Mouse (Mus musculus) layer of hippocampus, postnatal 25 days (tissue): Measurements from ENCODE around the gene Gm29133. TPM values are rescaled to one million over a fixed set of nuclear protein-coding genes. Genes with fewer than 3 reads are reported as not detected.

Experiments
- DNase-seq, 2 experiments: peaks; one replicate each; pipeline ENCODE4 v3.0.0; 2022; ENCODE audit warnings: mixed read lengths in 2 of 2, low spot score in 1 of 2; ENCODE audit errors: extremely low spot score in 1 of 2
- total RNA-seq, 2 experiments: library from RNA; stranded (reverse); gene quantifications; 2 replicates each; pipeline ENCODE4 v1.2.3; 2021

Gm29133 gene
- total RNA-seq: not detected

DNA sequence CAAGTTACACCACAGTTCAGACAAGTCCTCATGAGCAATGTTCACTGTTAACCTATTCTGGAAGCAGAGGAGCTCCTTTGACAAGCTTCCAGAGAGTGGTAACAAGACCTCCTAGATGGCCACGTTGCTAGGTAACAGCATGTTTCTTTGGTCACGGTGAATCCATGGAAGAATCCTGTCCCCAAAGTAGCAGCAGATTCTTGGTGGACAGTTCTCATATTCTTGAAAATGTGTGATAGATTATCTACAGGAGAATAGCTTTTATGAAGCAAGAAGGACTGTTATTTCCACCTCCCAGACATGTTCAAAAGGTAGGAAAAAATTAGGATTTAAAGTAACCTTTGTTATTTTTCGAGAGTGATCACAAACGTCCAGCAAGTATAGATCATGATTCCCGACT lies at the start of gene Gm29133:
Gene Gm29133 (plus strand): TSS at position 301 of the 400 bp plus-strand sequence.
- DNase-seq: no peak

DNA sequence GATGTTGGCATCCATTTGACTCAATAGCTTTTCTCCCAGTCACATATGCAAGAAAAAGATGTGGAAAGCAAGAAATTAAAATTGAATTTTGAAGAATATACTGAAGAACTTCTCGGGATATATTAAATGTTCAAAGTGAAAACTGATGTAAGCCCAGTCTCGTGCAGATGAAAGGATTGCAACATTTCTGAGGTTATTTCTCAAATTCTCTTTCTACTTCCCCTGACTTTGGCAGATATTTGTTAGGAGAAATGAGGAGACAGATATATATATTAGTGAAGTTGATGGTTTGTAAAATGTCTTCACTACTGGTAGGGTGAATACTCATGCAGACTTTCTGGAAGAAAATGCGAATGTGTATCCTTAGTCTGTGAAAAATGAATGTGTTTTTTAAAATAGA lies 48.9 kb upstream of the Gm29133 start:
- no peak for DNase-seq

DNA sequence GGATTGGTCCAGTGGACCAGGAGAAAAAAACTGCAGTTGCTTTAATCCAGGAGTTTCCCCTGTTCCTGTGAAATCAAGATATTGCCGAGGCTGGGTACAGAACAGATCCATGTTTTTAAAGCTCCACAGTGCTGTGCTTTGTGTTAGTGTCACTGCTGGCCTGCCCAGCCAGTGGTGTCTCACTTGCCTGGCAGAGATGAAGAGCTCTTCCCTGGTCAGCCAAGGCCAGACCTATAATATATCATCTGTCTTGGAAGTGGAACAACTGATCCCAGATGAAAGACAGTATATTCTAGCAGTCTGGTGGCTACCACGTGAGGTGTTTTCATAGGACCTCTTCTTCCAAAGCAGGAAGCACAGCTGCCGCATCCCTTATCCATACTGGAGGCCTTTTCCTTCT lies 46.7 kb upstream of the Gm29133 start:
- DNase-seq: no peak

DNA sequence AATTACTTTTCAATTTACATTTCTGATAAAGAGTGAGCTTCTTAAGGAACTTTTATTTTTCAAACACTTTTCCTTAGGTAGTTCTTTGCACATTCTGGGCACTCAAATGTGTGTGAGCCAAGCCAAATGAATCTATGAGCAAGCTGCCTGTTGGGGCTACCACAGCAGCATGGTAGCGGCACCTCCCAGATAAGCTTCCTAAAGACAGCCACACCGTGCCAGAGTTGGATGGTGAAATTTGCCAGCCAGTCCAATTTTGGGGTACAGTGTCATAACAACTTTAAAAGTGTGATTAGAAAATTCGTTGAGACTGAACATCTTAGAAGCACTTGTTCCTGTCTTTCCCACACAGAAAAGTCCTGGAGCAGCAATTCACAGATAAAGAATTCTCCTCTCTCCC lies 41.5 kb upstream of the Gm29133 start:
- no peak for DNase-seq

DNA sequence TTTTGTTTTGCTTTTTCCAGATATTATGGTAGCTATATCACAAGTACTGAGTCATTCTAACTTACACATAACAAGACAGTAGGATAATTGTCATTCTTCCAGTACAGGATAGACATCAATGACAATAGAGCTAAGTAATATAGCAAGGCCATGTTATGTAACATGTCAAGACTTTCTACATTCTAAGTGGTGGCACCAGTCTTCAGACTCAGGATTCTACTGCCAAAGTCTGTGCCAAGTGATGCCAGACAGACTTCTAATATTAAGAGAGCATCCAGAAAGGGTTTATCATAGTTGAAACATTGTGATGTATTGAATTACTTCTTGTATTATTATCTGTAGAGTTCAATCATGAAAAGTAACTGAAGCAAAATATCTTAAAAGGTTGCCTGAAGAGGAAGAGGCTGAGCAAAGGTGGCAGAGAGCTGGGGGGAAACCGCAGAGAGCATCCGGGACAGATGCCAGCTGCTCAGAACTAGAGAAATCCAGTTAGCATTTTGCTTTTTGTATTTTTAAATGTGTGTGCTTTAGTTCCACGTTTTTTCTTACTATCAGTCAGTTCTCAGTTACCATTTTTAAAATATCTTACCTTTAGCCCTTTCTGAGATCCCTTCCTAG lies 34.2 kb upstream of the Gm29133 start:
- no peak for DNase-seq

DNA sequence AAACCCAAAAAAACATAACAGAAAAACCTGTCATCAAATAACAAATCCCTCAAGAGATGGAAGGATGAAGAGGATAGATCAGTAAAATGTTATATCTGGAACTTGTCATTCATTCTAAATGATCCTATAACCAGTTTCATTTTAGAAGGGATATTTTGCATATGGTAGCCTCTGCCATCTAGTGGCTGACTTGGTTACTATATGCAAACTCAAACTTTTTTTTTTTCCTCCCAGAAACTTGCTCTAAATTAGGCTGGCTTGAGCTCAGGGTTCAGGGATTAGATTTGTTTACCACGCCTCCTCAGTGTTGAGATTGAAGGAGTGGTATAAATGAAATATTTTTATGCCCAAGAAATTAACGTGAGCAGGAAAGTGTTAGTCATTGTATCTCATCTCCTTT lies 27.3 kb upstream of the Gm29133 start:
- DNase-seq: peak in 1 of 2 experiments; percentile 7

DNA sequence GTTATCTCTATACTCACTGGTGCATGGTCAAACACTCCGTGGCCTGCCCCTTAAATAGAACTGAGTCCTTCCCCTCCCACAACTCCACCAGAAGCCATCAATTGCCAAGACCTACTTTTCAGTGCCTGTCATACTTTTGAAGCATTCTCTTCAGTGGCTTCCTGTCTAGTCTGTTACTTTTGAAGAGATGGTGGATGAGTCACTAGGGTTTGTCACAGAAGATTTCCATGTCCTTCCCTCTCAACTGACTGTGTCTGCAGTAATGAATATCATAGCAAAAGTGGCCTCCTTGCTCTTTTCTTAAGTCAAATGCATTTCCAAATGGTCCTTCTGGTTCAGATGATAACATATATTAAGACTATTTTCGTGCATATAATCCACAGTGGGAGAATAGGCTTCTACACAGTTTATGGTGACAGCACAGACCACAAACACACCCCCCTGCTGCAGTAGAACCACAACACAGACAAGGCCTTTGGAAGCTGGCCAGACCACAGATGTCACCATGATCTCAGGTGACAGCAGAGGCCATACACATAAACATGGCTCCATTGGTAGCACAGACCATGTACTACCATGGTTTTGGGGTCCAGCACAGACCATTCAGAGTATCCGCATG lies 16.9 kb upstream of the Gm29133 start:
- DNase-seq: no peak

DNA sequence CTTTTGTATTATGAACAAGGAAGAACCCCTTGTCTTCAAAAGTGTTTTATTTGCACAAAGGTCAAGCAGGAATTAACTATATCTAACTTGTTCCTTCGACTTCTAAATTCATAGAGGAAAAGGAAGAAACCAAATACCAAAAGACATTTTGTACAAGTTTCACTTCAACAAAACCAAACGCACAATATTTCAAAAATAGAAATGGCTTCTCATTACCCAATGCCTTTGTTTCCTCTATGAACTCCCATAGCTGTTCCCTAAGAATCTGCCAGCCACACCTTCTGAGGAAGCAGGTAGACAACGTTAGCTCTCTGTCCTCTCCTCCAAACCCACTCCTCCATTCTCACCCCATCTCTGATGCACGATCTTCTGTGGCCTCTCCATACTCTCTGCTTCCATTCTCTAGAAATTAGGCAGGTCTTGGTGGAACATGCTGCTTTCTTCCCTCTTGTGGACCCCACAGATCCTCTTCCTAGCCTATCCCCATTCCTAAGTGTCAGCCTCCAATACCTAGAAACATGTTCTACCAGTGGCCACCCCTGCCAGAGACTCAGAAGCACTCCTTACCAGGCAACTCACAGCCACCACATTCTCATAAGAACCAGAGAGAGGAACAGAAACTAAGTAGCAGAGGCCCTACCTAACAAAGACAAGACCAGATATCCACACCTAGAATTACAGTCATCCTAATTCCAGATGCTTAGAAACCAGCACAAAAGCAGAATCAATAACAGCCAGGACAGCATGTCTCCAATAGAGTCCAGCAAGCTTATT lies 4.1 kb upstream of the Gm29133 start:
- no peak for DNase-seq

DNA sequence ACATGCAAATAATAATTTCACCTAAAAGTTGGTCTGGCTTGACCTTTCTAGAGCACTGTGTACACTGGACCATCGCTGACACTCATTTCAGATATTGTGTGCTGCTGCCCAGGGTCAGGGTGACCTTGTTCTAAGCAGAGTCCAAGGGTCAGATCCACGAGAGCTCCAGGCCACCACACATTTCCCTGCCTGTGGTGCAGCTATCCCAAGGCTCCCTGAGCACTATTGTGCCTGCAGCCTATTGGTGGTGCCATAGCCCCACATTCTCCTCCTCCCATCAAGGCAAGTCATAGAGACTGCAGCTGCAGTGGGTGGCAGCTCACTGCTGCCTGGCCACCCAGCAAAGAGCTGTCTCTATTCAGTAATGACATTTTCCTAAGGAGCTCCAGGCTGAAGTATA lies 2.7 kb upstream of the Gm29133 start:
- no peak for DNase-seq

DNA sequence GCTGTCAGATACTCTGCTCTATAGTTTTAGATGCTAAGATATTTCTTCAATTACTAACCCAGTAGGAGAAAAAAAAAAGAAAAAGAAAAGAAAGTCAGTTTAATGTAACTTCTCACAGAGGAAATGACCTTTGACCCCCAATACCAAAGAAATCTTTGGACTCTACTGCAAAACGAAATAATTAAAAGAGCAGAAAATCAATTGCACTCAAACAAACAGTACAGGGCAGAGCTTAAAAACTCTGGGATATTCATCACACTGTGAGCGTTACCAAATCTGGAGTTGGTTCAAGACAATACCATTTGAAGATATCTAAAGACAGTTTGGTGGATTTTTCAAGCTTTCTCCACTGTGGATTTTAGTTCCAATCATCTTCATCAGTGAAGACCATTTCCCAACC lies 15.4 kb downstream of the Gm29133 start:
- DNase-seq: no peak

DNA sequence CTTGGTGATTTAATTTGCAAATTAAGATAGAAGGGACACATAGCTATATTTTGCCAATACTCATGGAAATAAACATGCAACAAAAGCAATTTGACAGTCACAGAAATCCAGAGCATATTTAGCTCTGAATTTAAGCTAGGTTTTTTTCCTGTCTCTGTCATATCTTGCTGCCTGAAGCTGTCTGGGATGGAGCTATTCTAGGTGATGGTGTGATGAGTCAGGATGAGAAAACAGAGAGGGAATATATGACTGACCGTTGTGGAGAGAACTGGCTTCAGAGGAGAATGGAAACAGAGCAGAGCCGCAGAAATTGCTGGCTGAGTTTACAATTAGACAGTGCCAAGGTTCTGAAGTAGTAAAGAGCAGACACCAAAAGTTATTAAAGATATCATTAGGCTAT lies 26.3 kb downstream of the Gm29133 start:
- no peak for DNase-seq

DNA sequence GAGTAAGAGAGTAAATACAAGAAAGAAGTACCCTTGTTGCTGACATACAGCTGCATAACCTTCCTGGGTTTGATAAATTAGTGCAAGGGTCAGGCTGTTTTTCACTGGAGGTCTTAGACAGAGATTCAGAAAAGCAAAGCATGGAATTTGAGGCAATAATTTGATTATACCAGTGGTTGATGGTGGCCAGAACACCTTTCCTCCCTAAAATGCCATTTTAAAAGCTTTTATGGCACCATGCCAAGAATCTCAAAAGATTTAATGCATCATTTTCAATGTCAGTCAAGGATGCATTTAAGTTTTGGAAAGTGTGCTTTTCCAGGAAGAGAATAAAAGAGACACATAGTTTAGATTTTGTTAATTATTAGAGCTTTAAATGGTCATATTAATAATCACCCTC lies 60.0 kb downstream of the Gm29133 start:
- no peak for DNase-seq

DNA sequence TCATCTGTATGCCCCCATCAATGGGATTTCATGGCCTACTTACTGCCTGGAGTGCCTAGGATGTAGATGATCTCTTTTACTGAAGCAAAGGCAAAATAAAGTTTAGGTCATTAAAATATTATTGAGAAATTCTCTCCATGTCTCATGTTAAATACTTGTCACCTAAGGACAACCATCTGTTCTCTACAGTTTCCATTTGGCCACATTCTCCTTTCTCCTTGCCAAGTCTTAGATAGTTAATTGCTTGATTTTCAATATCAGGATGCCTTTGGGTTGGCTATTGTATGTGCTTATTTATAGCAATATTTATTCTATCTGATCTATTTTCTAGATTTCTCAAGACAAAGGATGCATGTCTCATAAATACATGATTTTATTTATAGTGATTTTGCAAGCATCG lies 75.9 kb downstream of the Gm29133 start:
- no peak for DNase-seq

DNA sequence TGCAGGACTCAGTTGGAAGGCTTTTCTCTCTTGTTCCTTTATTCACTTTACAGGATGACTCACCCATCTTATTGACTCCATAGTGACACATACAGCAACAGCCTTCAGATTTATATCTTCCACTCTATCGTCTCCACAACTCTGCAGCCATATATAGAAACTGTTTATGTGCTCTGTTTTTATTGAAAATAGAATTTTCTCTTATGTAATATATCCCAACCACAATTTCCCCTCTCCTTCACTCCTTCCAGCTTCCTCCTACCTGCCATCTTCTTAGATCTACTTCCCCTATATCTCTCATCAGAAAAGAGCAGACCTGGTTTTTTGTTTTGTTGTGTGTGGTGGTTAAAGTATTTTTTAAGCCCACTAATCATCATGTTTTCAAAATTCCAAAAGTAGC lies 76.5 kb downstream of the Gm29133 start:
- no peak for DNase-seq

DNA sequence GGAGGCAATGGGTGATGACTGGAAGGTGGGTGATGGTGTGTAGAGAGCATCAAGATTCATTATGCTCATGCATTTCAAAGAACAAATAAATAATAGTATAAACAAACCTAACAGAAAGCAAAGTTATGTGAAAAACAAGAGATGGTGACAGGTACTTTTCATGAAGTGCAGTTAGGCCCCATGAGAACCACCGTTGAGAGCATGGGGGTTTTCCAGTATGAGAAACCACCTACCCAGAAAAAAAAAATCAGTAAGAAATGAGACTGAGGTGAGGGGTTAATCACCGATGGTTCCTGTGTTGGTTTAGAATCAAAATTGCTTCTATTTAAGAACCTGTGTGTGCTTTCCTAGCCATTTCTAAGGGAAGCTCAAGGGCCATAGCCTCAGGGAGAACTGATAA lies 86.8 kb downstream of the Gm29133 start:
- no peak for DNase-seq

DNA sequence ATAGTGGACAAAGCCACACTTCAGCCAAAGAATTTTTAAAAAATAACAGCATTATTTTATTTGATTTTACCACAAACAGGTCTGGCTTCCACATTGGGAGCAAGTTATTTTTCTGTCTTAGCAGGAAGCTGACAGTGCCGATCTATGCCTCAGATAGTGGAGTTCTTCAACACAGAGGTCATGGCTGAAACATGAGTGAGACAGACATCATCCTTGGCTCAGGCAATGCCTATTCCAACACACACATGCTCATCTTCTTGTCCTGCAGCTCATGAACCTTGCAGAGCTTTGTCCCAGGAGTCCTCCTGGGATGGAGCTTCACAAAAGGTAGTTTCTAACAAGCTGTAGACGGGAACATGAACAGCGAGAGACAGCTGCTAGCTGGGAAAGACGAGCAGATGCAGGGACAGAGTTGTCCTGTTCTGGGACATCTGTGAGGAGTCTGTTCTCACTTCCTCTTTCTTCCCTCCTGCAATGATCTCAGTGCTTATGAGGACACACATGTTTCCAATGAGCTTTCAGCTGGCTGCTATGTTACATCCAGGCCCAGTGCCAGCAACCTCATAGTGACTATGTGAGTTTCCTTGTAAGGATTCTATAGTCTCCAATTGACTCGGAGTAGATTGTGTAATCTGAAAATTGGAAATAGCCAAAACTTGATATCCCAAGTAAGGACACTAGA lies 87.4 kb downstream of the Gm29133 start:
- DNase-seq: no peak

Other genes starting within 250 kb of the Gm29133 start
- 10 to 100 TPM; 54.6 to 60.2 TPM for gene Pdcd10, start 191.3 kb upstream of the Gm29133 start, total RNA-seq
- gene Serpini1, start 190.7 kb upstream of the Gm29133 start, total RNA-seq: 100 to 1,000 TPM; 173 to 185 TPM
- gene Golim4, start 208.8 kb downstream of the Gm29133 start, total RNA-seq: 10 to 100 TPM; 20.9 to 21.9 TPM